Mouse (Mus musculus) olfactory bulb, adult 2 months (tissue): ENCODE data around the gene Gm42715.

Experiments
- CTCF ChIP-seq: fragments of 200-500 bp; IDR thresholded peaks from 2 replicates; pipeline ENCODE4 v1.5.1; 2012; ENCODE audit warnings: low read depth, mild to moderate bottlenecking, low read length, moderate library complexity; ENCODE audit not compliant: insufficient read depth
- POLR2A ChIP-seq: fragments of 200-500 bp; IDR thresholded peaks from 2 replicates; pipeline ENCODE4 v1.6.1; 2012; ENCODE audit warnings: mild to moderate bottlenecking, low read depth, low read length, moderate library complexity; ENCODE audit not compliant: insufficient read depth

DNA sequence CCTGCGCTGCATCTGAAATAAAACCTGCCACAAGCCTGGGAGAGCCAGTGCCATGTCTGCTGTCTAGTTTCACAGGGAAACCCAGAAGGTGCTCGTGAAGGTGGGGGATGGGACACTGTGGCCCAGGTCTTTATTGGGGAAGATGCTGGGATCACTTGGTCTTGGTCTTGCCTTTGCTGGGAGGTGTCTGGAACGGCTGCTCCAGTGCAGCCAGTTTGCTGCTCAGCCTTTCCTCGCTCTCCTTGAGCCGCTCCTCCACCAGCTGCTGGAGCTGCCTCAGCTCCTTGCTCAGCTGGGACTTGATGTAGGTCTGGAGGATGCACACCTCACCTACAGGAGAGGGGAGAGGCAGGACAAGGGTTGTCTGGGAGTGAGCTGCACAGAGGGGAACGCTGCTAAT lies 63.9 kb downstream of the Gm42715 start:
- TF ChIP-seq CTCF (no peak), POLR2A (no peak)
